Mouse (Mus musculus) lung, adult 2 months (tissue): ENCODE results near the gene Msmb. TPM values are rescaled to one million over a fixed set of nuclear protein-coding genes. Genes with fewer than 3 reads are reported as not detected.
A peak's percentile ranks its signal among the peaks of the same experiment; 100 is the strongest.
"Not testable (repeated sequence)": the region's sequence is repeated elsewhere in the genome, so short reads cannot be mapped to it uniquely, and the experiment has no call there.

Source experiments
- DNase-seq: peaks from one replicate; pipeline ENCODE4 v3.0.0; 2022
- H3K4me1 ChIP-seq: fragments of 200-500 bp; 2 replicates; pipeline ENCODE4 v1.6.1; 2011; ENCODE audit warnings: low read length; ENCODE audit not compliant: control insufficient read depth, insufficient read depth
- H3K4me3 ChIP-seq: fragments of 200-500 bp; replicated peaks from 2 replicates; pipeline ENCODE3; 2011; ENCODE audit warnings: low read depth, mild to moderate bottlenecking, control low read depth, low read length; ENCODE audit errors: extremely low read depth
- CTCF ChIP-seq: fragments of 200-500 bp; IDR thresholded peaks from 2 replicates; pipeline ENCODE4 v1.5.1; 2011; ENCODE audit warnings: mild to moderate bottlenecking, low read length, control low read depth; ENCODE audit not compliant: insufficient read depth
- POLR2A ChIP-seq: fragments of 200-500 bp; IDR thresholded peaks from 2 replicates; pipeline ENCODE4 v1.6.1; 2011; ENCODE audit warnings: low read depth, mild to moderate bottlenecking, control low read depth, low read length, borderline replicate concordance; ENCODE audit errors: extremely low read depth
- WGBS: fragments of 180-500 bp; shearing (Covaris S2); methylation state at CpG from one replicate; pipeline ENCODE4 v1.1.7; 2018; 5-methylcytosine and 5-hydroxymethylcytosine counted together
- polyA plus RNA-seq: library from polyadenylated mRNA; depleted of rRNA; stranded (reverse); fragments of >200 nt; gene quantifications from 2 replicates; pipeline ENCODE4 v1.2.3, GENCODE M21; 2012

The Msmb gene
- polyA plus RNA-seq, 1 experiment, result not detected

- TF ChIP-seq POLR2A (no peak), CTCF (no peak)
- no peaks in the 10 kb centered on the region for H3K4me1 ChIP-seq
- WGBS, result 72% methylated on average over 11 of the region's 11 CpGs
- DNase-seq, result no peak
- H3K4me3 ChIP-seq, result no peak overlapping the region
These were observed 20.6 kb upstream of the Msmb start for GRCm38 (mm10) chr14:32120940-32121919.

- Histone ChIP-seq H3K4me1 (no peaks in the 10 kb centered on the region), H3K4me3 (no peak overlapping the region)
- peak; percentile 14 for DNase-seq
- TF ChIP-seq POLR2A, result no peak
- TF ChIP-seq CTCF, result peak; percentile 54
- WGBS, result 28% methylated on average over 2 of the region's 2 CpGs
These were observed 19.9 kb upstream of the Msmb start for GRCm38 (mm10) chr14:32121920-32122315.

- TF ChIP-seq CTCF (no peak), POLR2A (no peak)
- Histone ChIP-seq H3K4me3 (no peak overlapping the region), H3K4me1 (no peaks in the 10 kb centered on the region)
- WGBS, result 70% methylated on average over 3 of the region's 3 CpGs
- DNase-seq, result no peak
These were observed 17.6 kb upstream of the Msmb start for GRCm38 (mm10) chr14:32124261-32124660.

- H3K4me1 ChIP-seq, DNase-seq: not testable (repeated sequence)
- 77% methylated on average over 5 of the region's 5 CpGs for WGBS
These were observed 16.6 kb upstream of the Msmb start for GRCm38 (mm10) chr14:32125256-32125655.

GRCm38 (mm10) chr14:32128409-32128808, 13.4 kb upstream of the Msmb start:
- no peaks in the 10 kb centered on the region for H3K4me1 ChIP-seq
- no peak for TF ChIP-seq POLR2A
- no peak for TF ChIP-seq CTCF
- no peak overlapping the region for H3K4me3 ChIP-seq
- 74% methylated on average over 5 of the region's 5 CpGs for WGBS
- no peak for DNase-seq

More at GRCm38 (mm10) chr14:32125256-32125655, 16.6 kb upstream of the Msmb start:
- H3K4me3 ChIP-seq, result not testable (repeated sequence)

- H3K4me3 ChIP-seq, result no peak overlapping the region
- 30% methylated on average over 4 of the region's 4 CpGs for WGBS
- no peak for TF ChIP-seq POLR2A
- TF ChIP-seq CTCF, result no peak
- no peaks in the 10 kb centered on the region for H3K4me1 ChIP-seq
- no peak for DNase-seq
These were observed 10.0 kb upstream of the Msmb start for GRCm38 (mm10) chr14:32131836-32132235.

- Histone ChIP-seq H3K4me3 (no peak overlapping the region), H3K4me1 (no peaks in the 10 kb centered on the region)
- no peak for DNase-seq
- WGBS, result 36% methylated on average over 2 of the region's 2 CpGs
- TF ChIP-seq CTCF, result no peak
- no peak for TF ChIP-seq POLR2A
These were observed 7.5 kb upstream of the Msmb start for GRCm38 (mm10) chr14:32134293-32134692.

- DNase-seq, H3K4me3 ChIP-seq, H3K4me1 ChIP-seq: not testable (repeated sequence)
- WGBS, result 40% methylated on average over 3 of the region's 3 CpGs
These were observed 5.4 kb upstream of the Msmb start for GRCm38 (mm10) chr14:32136467-32136866.

GRCm38 (mm10) chr14:32140359-32140965, 1.4 kb upstream of the Msmb start:
- no peak for TF ChIP-seq CTCF
- no peak for TF ChIP-seq POLR2A
- WGBS, result 86% methylated on average over 5 of the region's 5 CpGs
- no peak for DNase-seq
- no peak overlapping the region for H3K4me3 ChIP-seq
- no peaks in the 10 kb centered on the region for H3K4me1 ChIP-seq

- no peaks in the 10 kb centered on the region for H3K4me1 ChIP-seq
- TF ChIP-seq CTCF (no peak), POLR2A (no peak)
- H3K4me3 ChIP-seq, result no peak overlapping the region
- no peak for DNase-seq
These were observed 2.9 kb downstream of the Msmb start for GRCm38 (mm10) chr14:32144734-32145133.

GRCm38 (mm10) chr14:32145401-32145800, 3.6 kb downstream of the Msmb start:
- Histone ChIP-seq H3K4me3 (no peak overlapping the region), H3K4me1 (no peaks in the 10 kb centered on the region)
- 70% methylated on average over 4 of the region's 4 CpGs for WGBS
- no peak for TF ChIP-seq POLR2A
- no peak for TF ChIP-seq CTCF
- no peak for DNase-seq
